Mouse (Mus musculus) limb, embryonic 11.5 days (tissue): ENCODE measurements around the gene Pds5b. TPM values are rescaled to one million over a fixed set of nuclear protein-coding genes. Genes with fewer than 3 reads are reported as not detected.
"Not testable (repeated sequence)": the region's sequence is repeated elsewhere in the genome, so short reads cannot be mapped to it uniquely, and the experiment has no call there.

Experiments used
- ATAC-seq: fragments of 200-750 bp; cut with Nextera tagmentation; 2 replicates; pipeline ENCODE4 v1.8.0; 2017; ENCODE audit warnings: low read depth; ENCODE audit not compliant: insufficient number of reproducible peaks, low FRiP score, low TSS enrichment
- DNase-seq: peaks from one replicate; pipeline ENCODE4 v3.0.0-alpha.2; 2015; ENCODE audit warnings: low spot score
- H3K27ac ChIP-seq: fragments of 300-500 bp; sonication (generic); replicated peaks from 2 replicates; pipeline ENCODE4 v1.5.1; 2014; ENCODE audit warnings: low read depth, mild to moderate bottlenecking, low read length
- H3K27me3 ChIP-seq: fragments of 300-500 bp; sonication (generic); 2 replicates; pipeline ENCODE4 v1.6.1; 2014; ENCODE audit warnings: mild to moderate bottlenecking, low read length, mixed read lengths; ENCODE audit not compliant: control insufficient read depth, insufficient read depth
- H3K36me3 ChIP-seq: fragments of 300-500 bp; sonication (generic); 2 replicates; pipeline ENCODE4 v1.6.1; 2014; ENCODE audit warnings: mild to moderate bottlenecking, low read length, moderate library complexity, mixed read lengths; ENCODE audit not compliant: control insufficient read depth, insufficient read depth
- H3K4me1 ChIP-seq: fragments of 300-500 bp; sonication (generic); 2 replicates; pipeline ENCODE4 v1.6.1; 2014; ENCODE audit warnings: low read length, mixed read lengths; ENCODE audit not compliant: control insufficient read depth, insufficient read depth
- H3K4me2 ChIP-seq: fragments of 300-500 bp; sonication (generic); 2 replicates; pipeline ENCODE4 v1.6.1; 2014; ENCODE audit warnings: low read depth, mild to moderate bottlenecking, moderate library complexity; ENCODE audit not compliant: severe bottlenecking
- H3K4me3 ChIP-seq: fragments of 300-500 bp; sonication (generic); 2 replicates; pipeline ENCODE4 v1.5.1; 2014; ENCODE audit warnings: low read depth, low read length
- H3K9ac ChIP-seq: fragments of 300-500 bp; sonication (generic); 2 replicates; pipeline ENCODE4 v1.6.1; 2014; ENCODE audit warnings: mild to moderate bottlenecking, low read length
- H3K9me3 ChIP-seq: fragments of 300-500 bp; sonication (generic); 2 replicates; pipeline ENCODE4 v1.6.1; 2016; ENCODE audit warnings: low read length; ENCODE audit not compliant: control insufficient read depth
- WGBS: fragments of 180-500 bp; shearing (Covaris S2); extraction: QIAGEN DNeasy Blood & Tissue Kit; methylation state at CpG from one replicate; pipeline ENCODE4 v1.1.7; 2014; 5-methylcytosine and 5-hydroxymethylcytosine counted together
- polyA plus RNA-seq: library from polyadenylated mRNA; unstranded; fragments of >200 nt; fragmentation: Nextera tagmentation; extraction: Ambion mirVana; gene quantifications from 2 replicates; pipeline ENCODE4 v1.2.1, GENCODE M21; 2014

Gene Pds5b
- polyA plus RNA-seq, 1 experiment from 2014 or later = 52.7 TPM

DNA sequence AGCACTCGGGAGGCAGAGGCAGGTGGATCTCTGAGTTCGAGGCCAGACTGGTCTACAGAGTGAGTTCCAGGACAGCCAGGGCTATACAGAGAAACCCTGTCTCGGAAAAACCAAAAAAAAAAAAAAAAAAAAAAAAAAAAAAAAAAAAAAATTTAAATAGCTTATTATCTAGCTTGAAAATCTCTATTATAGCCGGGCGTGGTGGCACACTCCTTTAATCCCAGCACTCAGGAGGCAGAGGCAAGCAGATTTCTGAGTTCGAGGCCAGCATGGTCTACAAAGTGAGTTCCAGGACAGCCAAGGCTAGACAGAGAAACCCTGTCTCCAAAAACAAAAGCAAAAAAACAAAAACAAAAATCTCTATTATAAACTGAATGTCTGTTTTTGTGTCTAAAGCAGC is 14.1 kb upstream of the Pds5b start:
- DNase-seq, H3K4me2 ChIP-seq, H3K9ac ChIP-seq, ATAC-seq, H3K4me3 ChIP-seq, H3K9me3 ChIP-seq, H3K4me1 ChIP-seq, H3K36me3 ChIP-seq, H3K27me3 ChIP-seq, H3K27ac ChIP-seq: not testable (repeated sequence)
- 96% methylated on average over 6 of the region's 6 CpGs for WGBS

DNA sequence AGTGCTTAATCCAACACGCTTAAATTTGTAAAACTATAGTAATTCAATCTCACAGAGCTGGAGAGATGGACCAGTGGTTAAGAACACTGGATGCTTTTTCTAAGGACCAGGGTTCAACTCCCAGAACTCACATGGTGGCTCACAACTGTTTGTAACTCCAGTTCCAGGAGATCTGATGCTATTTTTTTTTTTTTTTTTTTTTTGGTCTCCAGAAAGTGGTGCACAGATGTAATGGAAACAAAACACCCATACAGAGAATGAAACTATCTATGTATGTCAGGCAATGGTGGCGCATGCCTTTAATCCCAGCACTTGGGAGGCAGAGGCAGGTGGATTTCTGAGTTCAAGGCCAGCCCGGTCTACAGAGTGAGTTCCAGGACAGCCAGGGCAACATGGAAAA is 13.2 kb upstream of the Pds5b start:
- H3K4me1 ChIP-seq, H3K4me3 ChIP-seq, H3K27ac ChIP-seq, ATAC-seq, H3K4me2 ChIP-seq, H3K9me3 ChIP-seq, H3K36me3 ChIP-seq, H3K27me3 ChIP-seq, DNase-seq, H3K9ac ChIP-seq: not testable (repeated sequence)
- 96% methylated on average over 3 of the region's 3 CpGs for WGBS

DNA sequence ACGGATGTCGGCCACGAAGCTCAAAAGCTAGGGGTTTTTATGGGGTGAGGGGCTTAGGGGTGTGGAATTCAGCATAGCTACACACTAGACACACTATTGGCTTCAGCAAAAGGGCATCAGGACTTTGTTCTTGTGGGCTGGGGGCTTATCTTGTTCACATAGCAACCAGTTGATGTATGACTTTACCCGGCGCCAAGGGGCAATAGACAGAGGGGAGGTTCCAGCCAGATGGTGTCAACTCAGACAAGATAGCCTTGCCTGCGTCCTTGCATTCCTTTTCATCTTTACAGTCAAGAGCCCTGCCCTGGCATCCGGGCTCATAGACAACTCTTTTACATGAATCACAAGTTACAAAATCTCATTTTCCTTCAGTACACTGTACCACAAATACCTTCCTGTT is 9.6 kb upstream of the Pds5b start:
- 74% methylated on average over 7 of the region's 7 CpGs for WGBS
- not testable (repeated sequence) for H3K4me1 ChIP-seq, DNase-seq, H3K36me3 ChIP-seq, H3K9ac ChIP-seq, H3K27ac ChIP-seq, H3K4me3 ChIP-seq, H3K9me3 ChIP-seq, H3K27me3 ChIP-seq, H3K4me2 ChIP-seq, ATAC-seq

DNA sequence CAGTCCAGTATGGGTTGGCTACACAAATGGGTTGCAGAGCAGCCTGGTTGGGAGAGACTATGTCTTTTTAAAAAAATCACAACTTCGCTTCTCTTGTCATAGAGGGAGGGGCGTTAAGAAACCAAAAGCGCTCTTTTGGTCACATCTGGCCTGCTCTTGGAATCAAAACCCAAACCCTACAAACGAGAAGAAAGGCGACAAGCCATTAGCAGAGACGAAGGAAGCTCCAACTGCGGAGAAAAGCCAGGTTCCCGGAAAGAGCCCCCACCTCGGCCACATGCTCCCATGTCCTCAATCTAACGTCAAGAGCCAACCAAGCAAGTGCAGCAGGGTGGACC is 8.8 kb upstream of the Pds5b start:
- WGBS = under 1% methylated on average over 10 of the region's 10 CpGs
- H3K9ac ChIP-seq = peak overlapping the region; percentile 90
- no peak for ATAC-seq
- H3K4me3 ChIP-seq = peak overlapping the region; percentile 98
- H3K4me2 ChIP-seq = peak overlapping the region; percentile 72
- H3K36me3 ChIP-seq = peaks cover 3% of the 10 kb centered on the region; the same call in 1 of the 2 replicates
- H3K4me1 ChIP-seq = no peaks in the 10 kb centered on the region
- no peak for DNase-seq
- no peaks in the 10 kb centered on the region for H3K9me3 ChIP-seq
- H3K27me3 ChIP-seq = no peaks in the 10 kb centered on the region
- H3K27ac ChIP-seq = peak overlapping the region; percentile 95

DNA sequence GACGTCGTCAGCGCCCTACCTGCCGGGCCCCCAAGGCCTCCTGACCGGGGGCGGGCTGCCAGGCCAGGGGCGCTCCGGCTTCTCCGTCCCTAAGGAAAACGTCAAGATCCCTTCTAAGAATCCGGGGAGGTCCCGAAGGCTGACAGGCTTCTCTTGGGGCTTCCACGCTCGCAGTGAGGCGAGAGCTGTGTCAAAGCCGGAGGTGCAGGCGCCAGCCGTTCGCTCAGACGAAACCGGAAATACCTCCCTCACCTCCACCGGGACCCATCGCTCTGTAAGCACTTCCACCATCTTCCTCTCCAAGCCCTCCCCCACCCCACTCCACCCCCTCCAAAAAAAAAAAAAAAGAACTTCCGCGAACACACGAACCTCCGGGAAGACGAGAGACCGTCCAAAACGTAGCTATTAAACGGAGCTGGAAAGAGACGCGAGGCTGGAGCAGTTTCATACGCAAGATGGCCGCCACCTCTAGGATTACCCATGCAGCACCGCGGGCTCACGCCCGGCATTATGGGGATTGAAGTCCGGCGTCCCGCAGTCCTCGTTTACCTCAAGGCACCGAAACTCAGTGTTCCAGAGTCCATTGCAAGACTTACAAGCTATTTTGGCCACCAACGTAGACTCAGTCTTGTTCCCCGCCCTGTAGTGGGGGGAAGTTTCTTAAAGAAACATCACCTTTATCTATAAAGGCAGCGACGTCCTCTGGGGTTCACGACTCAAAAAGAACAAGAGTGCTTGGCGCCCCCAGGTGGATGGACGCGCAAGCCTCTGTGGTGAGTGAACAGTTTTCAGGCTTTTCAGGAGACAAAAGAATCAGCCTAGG is 8.2 kb upstream of the Pds5b start:
- DNase-seq (peak; percentile 95), ATAC-seq (peak; percentile 98)
- Histone ChIP-seq H3K9ac (peak overlapping the region; percentile 90), H3K4me1 (no peaks in the 10 kb centered on the region), H3K27me3 (no peaks in the 10 kb centered on the region), H3K4me2 (peak overlapping the region; percentile 72), H3K27ac (peak overlapping the region; percentile 95), H3K36me3 (peaks cover 3% of the 10 kb centered on the region; the same call in 1 of the 2 replicates), H3K9me3 (no peaks in the 10 kb centered on the region), H3K4me3 (peak overlapping the region; percentile 98)
- under 1% methylated on average over 52 of the region's 52 CpGs for WGBS

DNA sequence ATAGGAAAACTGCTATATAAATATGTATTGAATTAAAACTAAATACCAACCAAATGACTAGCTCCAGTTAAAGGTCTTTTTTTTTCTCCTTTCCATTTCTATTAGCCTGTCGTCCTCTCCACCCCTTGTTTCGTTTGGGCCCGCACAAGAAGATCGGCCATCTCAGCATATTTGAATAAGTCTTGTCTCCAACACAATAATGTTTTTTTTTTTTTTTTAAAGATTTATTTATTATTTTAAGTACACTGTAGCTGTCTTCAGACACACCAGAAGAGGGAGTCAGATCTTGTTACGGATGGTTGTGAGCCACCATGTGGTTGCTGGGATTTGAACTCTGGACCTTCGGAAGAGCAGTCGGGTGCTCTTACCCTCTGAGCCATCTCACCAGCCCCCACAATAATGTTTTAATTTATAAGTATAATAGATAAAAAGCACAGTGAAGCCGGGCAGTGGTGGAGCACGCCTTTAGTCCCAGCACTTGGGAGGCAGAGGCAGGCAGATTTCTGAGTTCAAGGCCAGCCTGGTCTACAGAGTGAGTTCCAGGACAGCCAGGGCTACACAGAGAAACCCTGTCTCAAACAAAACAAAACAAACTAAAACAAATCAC is 7.3 kb upstream of the Pds5b start, which contains the start of gene N4bp2l2:
TSS of gene N4bp2l2 (minus strand) at position 51 of the 607 bp plus-strand sequence.
- H3K9ac ChIP-seq = peak within 1 kb of the TSS; percentile 90

GRCm38 (mm10) chr5:150668731-150669130 is 4.8 kb upstream of the Pds5b start:
- H3K27ac ChIP-seq = no peak overlapping the region
- DNase-seq (no peak), ATAC-seq (no peak)
- no peak overlapping the region for H3K9ac ChIP-seq
- no peaks in the 10 kb centered on the region for H3K36me3 ChIP-seq
- WGBS = 64% methylated on average over 4 of the region's 4 CpGs
- H3K4me3 ChIP-seq = no peak overlapping the region
- H3K9me3 ChIP-seq = no peaks in the 10 kb centered on the region
- H3K27me3 ChIP-seq = no peaks in the 10 kb centered on the region
- no peaks in the 10 kb centered on the region for H3K4me1 ChIP-seq
- H3K4me2 ChIP-seq = no peak overlapping the region

More for the DNA sequence above, 7.3 kb upstream of the Pds5b start, which contains the start of gene N4bp2l2:
- H3K36me3 ChIP-seq, ATAC-seq, H3K4me1 ChIP-seq, H3K9me3 ChIP-seq, H3K27me3 ChIP-seq, DNase-seq: not testable (repeated sequence)
- 92% methylated on average over 8 of the region's 9 CpGs for WGBS
- Histone ChIP-seq H3K27ac (peak within 1 kb of the TSS; percentile 95), H3K4me2 (peak within 1 kb of the TSS; percentile 72), H3K4me3 (peak within 1 kb of the TSS; percentile 98)

- DNase-seq (no peak), ATAC-seq (no peak)
- H3K27me3 ChIP-seq = no peaks in the 10 kb centered on the region
- no peaks in the 10 kb centered on the region for H3K36me3 ChIP-seq
- H3K27ac ChIP-seq = no peak overlapping the region
- H3K9ac ChIP-seq = no peak overlapping the region
- no peaks in the 10 kb centered on the region for H3K9me3 ChIP-seq
- H3K4me2 ChIP-seq = no peak overlapping the region
- H3K4me1 ChIP-seq = peaks cover 8% of the 10 kb centered on the region; the same call in 1 of the 2 replicates
- 87% methylated on average over 7 of the region's 7 CpGs for WGBS
- H3K4me3 ChIP-seq = no peak overlapping the region
Observed at GRCm38 (mm10) chr5:150672343-150672742, 1.2 kb upstream of the Pds5b start.
